Mouse (Mus musculus) thymus, postnatal 0 days (tissue): Measurements from ENCODE around the gene Mmp15. TPM values are rescaled to one million over a fixed set of nuclear protein-coding genes. Genes with fewer than 3 reads are reported as not detected.

Experiments
- DNase-seq: peaks from one replicate; pipeline ENCODE4 v3.0.0-alpha.2; 2015; ENCODE audit warnings: low spot score
- polyA plus RNA-seq: library from polyadenylated mRNA; unstranded; fragments of >200 nt; fragmentation: Nextera tagmentation; extraction: Ambion mirVana; gene quantifications from 2 replicates; pipeline ENCODE4 v1.2.1, GENCODE M21; 2015

Gene Mmp15
- polyA plus RNA-seq, 1 experiment from 2014 or later, result 4.5 TPM

- DNase-seq, result no peak
Observed at GRCm38 (mm10) chr8:95336363-95336762, 15.7 kb upstream of the Mmp15 start.

DNA sequence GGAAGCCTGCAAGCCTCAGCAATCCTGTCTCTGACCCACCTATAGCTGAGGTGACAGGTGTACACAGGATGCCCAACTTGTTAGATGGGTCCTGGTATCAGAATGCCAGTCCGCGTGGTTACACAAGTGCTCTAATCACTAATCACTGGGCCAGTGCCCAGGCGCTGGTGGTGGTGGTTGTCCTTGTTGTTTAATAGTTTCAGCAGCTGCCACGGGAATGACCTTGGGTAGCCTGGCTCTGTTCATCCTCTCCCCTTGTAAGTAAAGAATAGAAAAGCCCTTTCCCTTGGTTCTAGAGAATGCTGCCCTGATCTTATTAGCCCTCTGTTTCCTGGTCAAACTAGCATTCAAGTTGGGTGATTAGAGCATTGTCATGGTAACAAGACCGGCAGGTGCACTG is 10.3 kb upstream of the Mmp15 start:
- no peak for DNase-seq

DNA sequence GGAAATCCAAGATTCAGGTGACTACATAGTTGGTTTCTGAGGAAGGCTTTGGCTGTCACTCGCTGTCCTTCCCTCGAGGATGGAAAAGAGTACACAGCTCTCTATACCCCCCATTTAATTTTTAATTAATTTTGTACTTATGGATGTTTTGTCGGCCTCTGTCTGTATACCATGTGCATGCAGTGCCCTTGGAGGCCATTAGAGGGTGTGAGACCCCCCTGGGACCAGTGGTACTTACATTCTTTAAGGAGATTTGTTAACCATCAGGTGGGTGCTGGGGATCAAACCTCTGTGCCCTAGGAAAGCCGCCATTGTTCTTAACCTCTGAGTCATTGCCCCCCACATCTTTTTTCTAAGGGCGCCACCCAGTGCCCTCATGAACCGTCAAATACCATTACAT is 7.4 kb upstream of the Mmp15 start:
- no peak for DNase-seq

GRCm38 (mm10) chr8:95346643-95347545 is 5.2 kb upstream of the Mmp15 start:
- DNase-seq, result peak; percentile 74

DNA sequence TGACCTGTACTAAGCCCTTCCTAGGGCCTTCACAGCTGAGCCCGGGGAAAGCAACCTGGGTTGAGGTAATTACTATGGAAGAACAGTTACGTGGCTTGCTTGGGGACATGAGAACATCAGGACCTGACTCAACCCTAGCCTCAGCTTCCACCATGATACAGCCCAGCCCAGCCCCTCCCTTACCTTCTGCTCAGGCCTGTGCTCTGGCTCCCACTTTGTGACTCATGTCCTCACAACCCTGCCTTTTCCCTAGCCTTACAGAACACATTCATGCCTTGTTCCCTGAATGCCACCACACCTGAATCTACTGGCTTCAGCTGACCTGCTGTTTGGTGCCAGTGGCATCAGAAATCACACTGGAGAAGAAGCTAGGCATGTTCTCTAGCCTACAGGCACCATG is 3.7 kb upstream of the Mmp15 start:
- no peak for DNase-seq

DNA sequence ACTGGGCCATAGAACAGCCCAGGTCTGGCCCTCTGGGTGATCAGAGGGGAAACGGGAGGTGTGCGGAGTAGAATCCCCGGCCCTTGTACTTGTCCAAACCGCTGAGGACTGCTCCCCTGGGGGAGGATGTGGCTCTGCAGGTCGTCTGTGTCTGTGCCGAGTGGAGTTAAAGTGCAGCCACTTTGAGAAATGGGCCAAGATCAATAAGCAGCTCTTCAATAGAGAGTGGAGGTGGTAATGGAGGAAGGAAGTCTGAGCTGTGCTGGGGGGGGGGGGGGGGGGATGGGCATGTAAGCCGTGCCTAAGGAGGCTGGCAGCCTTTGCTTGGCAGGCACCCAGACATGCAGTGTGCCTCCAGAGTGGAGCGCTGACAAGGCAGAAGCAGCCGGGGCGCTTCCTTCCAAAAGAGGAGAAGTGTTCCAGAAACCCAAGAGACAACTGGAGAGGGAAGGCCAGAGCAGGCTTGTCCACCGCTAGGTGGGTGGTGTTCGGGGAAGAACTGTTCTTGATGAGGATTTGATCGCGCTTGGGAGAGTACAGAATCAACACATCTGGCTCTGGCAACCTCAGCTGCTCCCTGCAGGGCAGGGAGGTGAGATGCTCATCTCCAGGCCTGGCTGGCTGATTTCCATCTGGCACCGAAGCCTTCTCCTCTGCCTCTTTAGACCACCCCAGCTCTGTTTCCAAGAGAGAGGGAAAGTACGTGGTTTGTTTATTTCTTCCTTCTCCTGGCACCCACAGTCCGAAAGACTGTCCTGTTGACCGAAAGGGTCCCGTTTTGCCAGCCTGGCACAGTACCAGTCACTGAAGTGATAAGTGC is 3.0 kb upstream of the Mmp15 start:
- no peak for DNase-seq

- no peak for DNase-seq
Observed at GRCm38 (mm10) chr8:95351461-95351860, 607 bp upstream of the Mmp15 start.

DNA sequence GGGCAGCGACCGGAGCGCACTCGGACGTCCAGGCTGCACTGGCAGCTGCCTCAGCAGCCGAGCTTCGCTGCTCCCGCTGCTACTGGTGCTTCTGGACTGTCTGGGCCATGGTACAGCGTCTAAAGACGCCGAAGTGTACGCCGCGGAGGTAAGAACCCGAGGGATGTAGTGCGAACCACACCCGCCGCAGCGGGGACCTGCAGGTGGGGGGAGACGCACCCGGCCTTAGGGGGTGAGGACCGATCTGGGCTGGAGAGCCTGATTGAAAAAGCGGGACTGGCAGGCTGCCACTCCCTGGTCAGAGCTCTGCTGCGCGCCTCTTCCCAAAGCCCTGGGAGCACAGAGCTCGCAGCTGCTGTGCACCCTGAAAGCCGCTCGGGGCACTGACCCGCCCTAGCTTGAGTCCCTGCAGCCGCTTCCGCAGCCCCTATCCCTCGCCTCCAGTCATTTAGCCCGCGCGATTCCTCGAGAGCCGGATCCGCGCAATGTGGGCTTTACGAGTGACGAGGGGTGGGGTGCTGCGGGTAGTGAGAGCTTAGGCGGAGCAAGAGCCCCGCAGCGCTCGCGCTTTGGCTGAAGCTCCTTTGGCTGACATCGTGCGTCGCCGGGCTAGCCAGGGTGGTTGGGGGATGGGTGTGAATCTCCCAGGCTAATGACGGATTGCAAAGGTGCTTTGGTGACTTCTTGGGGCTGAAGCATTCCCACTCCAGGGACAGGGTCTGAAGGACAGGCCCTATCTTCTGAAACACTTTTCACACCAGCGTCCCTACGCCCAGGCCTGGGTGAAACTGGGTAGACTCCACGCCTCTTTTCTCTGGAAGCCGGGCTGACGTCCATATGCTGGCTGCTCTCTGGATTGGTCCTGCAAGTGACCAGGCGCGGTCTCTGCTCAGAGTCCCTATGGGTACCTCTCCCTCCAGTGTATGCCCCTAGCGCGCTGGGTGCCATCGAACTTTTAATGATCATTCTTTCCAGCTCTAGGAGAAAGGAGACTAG is 1.1 kb downstream of the Mmp15 start:
- no peak for DNase-seq

DNA sequence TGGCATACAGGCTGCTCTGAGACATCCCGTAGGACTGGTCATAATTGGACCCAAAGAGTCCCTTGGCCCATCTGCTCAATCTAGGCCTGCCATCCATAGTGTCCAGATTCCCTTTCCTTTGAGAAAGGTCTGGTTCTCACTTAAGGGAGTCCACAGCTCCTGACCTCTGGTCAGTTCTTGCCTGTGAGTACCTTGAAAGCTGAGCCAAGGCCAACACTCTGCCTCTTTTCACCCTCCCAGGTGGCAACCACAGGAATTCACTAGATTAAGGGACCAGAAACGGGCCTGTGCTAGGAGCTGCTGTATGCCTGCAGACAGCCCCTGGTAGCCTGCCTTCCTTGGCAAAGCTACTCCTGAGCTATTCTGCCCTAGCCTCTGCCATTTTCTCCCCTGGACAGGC is 2.5 kb downstream of the Mmp15 start:
- no peak for DNase-seq

GRCm38 (mm10) chr8:95358550-95359411 is 6.7 kb downstream of the Mmp15 start:
- no peak for DNase-seq

DNA sequence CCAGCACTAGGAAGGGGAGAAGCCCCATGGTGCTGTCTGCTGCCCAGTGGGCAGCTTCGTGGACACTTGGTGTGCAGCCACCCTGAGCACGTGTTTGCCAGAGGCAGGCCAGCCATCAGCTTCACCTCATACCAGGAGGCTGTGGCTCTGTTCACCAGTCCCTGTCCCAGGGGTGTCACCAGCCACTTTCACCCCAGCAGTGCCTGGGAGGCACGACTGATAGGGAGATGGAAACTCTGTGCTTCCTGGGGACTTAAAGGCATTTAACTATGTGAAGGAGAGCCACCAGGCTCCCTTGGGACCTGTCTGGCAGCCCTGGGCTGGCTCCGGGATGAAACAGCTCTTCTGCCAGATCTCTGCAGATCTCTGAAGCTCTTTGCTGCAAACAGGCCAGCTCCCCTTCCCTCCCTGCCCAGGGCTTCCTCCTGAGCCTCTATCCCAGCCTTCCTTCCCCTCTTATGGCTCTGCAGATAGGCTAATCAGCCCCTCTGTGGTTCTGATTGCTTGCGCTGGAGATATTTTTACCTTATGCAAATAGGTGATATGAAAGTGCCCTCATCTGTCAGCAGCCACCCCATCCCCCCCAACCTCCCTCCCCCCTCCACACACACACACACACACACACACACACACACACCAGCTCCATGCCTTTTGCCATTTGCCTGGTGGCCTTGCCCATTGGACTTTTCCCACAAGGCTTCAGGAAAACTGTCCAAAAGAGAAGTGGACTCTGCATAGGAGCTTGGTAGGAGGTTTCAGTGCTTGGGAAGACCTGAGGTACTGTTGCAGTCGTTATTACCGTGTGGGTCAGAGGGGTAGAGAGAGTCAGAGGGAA is 8.3 kb downstream of the Mmp15 start:
- no peak for DNase-seq

DNA sequence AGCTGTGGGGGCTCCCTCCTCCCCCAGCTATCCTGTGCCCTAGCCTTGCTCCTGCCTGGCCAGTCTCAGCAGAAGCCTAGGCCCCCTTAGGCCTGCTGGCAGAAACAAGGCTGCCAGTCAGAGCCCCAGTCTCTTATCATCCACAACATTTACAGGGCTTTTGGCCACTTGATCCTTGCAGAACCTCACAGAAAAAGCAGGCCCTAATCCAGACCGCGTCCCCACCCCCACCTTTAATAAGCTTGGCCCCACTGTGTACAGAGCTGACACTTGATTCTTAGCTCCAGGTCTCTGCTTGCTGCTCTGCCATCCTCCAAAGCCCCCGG is 8.9 kb downstream of the Mmp15 start:
- DNase-seq, result no peak

DNA sequence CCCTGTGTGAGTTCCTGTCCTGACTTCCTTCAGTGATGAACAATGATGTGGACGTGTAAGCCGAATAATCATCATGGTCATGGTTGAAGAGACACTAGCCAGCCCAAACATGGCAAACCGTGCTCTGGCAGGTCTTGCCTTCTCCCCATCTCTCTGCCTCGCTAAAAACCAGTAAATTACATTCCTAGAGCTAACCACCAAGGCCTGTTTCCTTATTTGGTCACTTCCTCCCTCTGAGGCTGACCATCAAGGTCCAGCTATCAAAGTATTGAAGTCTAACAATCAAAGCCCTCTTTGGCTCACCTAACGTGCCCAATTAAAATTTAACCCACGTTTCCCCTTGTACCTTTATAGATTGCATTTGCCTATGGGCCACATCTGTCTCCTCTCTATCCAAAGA is 10.2 kb downstream of the Mmp15 start:
- no peak for DNase-seq

- no peak for DNase-seq
Observed at GRCm38 (mm10) chr8:95363849-95364248, 11.8 kb downstream of the Mmp15 start.

- DNase-seq, result peak; percentile 88
Observed at GRCm38 (mm10) chr8:95369581-95370326, 17.7 kb downstream of the Mmp15 start.

DNA sequence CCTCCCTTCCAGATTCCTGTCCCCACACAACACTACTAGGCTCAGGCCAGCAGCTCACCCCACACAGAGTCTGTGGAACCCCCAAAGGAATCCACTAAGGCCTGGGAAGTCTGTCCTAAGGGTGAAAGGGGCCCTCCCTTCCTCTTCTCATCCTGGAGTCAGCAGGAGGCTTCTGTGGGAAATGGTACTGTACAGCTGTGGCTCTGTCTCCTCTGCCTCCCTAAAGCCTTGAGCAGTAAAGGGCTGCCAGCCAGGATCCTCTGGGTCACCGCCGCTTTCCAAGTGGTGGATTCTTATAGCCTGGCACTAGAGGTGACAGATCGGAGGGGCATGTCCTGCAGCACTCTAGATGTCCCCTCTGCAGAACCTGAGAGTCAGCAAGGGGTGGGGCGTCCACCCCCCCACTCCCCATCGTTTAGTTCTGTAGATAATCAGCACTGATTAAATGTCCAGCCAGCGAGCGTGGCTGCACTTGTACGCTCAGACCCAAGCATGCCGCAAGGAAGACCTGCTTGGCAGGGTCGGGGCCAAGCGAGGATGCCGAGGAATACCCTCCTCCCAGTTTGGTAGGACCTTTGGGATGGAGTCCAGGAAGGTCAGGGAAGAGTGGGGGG is 21.4 kb downstream of the Mmp15 start:
- no peak for DNase-seq

- no peak for DNase-seq
Observed at GRCm38 (mm10) chr8:95374429-95374828, 22.4 kb downstream of the Mmp15 start.

DNA sequence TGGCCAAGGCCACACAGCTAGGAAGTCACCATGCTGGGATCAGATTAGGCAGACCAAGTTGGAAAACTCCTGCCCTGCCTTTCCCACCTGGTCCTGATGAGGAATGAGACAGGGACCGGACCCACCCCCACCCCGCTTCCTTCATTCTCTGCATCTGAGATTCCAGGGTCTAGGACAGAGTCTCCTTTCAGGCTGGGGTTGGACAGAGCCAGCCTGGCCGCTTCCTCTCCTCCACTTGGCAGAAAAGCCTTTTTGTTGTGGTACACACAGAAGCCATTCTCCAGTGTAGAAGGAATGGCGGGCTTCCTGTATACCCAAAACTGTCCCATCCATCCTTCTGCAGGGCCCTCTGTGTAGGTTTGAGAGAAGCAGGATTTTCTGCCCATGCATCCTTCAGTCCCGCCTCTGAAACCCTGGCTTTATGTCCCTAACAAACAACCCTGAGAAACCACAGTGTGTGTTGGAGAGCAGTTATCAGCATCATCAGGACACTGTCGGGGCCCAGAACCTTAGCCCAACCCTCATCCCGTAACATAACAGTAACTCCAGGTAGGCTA is 23.4 kb downstream of the Mmp15 start:
- DNase-seq, result no peak
